Mouse (Mus musculus) bone marrow macrophage, adult 2 months (primary cell): ENCODE results near the gene Ntm.

Source experiments
- CTCF ChIP-seq: IDR thresholded peaks from 2 replicates; pipeline ENCODE4 v1.5.1; 2012; ENCODE audit warnings: low read depth, mild to moderate bottlenecking, low read length, moderate library complexity
- POLR2A ChIP-seq: IDR thresholded peaks from 2 replicates; pipeline ENCODE4 v1.6.1; 2012; ENCODE audit warnings: mild to moderate bottlenecking, low read depth, low read length, borderline replicate concordance

- no peak for TF ChIP-seq CTCF
- TF ChIP-seq POLR2A: no peak
These were observed 817.0 kb downstream of the Ntm start for GRCm38 (mm10) chr9:29145901-29146300.
